Mouse (Mus musculus) midbrain, embryonic 14.5 days (tissue): Measurements from ENCODE around the gene Gfod1. TPM values are rescaled to one million over a fixed set of nuclear protein-coding genes. Genes with fewer than 3 reads are reported as not detected.
A peak's percentile ranks its signal among the peaks of the same experiment; 100 is the strongest.

Experiments used
- ATAC-seq: fragments of 200-750 bp; cut with Nextera tagmentation; 2 replicates; pipeline ENCODE4 v1.8.0; 2017; ENCODE audit warnings: moderate number of reproducible peaks, moderate library complexity; ENCODE audit not compliant: low FRiP score, low TSS enrichment
- DNase-seq: peaks from one replicate; pipeline ENCODE4 v3.0.0-alpha.2; 2015
- H3K27ac ChIP-seq: fragments of 300-500 bp; sonication (generic); replicated peaks from 2 replicates; pipeline ENCODE4 v1.5.1; 2014; ENCODE audit warnings: mild to moderate bottlenecking, low read depth, low read length, moderate library complexity
- H3K27me3 ChIP-seq: fragments of 300-500 bp; sonication (generic); 2 replicates; pipeline ENCODE4 v1.6.1; 2014; ENCODE audit warnings: low read length, control low read depth, mixed read lengths; ENCODE audit not compliant: control insufficient read depth, insufficient read depth
- H3K36me3 ChIP-seq: fragments of 300-500 bp; sonication (generic); 2 replicates; pipeline ENCODE4 v1.6.1; 2014; ENCODE audit warnings: low read length, control low read depth; ENCODE audit not compliant: control insufficient read depth, insufficient read depth
- H3K4me1 ChIP-seq: fragments of 300-500 bp; sonication (generic); 2 replicates; pipeline ENCODE4 v1.6.1; 2014; ENCODE audit warnings: mild to moderate bottlenecking, antibody characterized with exemption, low read length, control low read depth; ENCODE audit not compliant: control insufficient read depth, insufficient read depth
- H3K4me2 ChIP-seq: fragments of 300-500 bp; sonication (generic); 2 replicates; pipeline ENCODE4 v1.6.1; 2014; ENCODE audit warnings: mild to moderate bottlenecking, low read length, moderate library complexity
- H3K4me3 ChIP-seq: fragments of 300-500 bp; sonication (generic); replicated peaks from 2 replicates; pipeline ENCODE4 v1.5.1; 2014; ENCODE audit warnings: low read depth, low read length
- H3K9ac ChIP-seq: fragments of 300-500 bp; sonication (generic); replicated peaks from 2 replicates; pipeline ENCODE4 v1.6.1; 2014; ENCODE audit warnings: mild to moderate bottlenecking, low read length, moderate library complexity
- H3K9me3 ChIP-seq: fragments of 300-500 bp; sonication (generic); 2 replicates; pipeline ENCODE4 v1.6.1; 2016; ENCODE audit warnings: low read length, control low read depth, mixed read lengths; ENCODE audit not compliant: control insufficient read depth
- WGBS: fragments of 180-500 bp; shearing (Covaris S2); extraction: QIAGEN DNeasy Blood & Tissue Kit; methylation state at CpG from one replicate; pipeline ENCODE4 v1.1.7; 2014; 5-methylcytosine and 5-hydroxymethylcytosine counted together
- polyA plus RNA-seq: library from polyadenylated mRNA; unstranded; fragments of >200 nt; fragmentation: Nextera tagmentation; extraction: Ambion mirVana; gene quantifications from 2 replicates; pipeline ENCODE4 v1.2.1, GENCODE M21; 2014

Gfod1 gene
- polyA plus RNA-seq, 1 experiment from 2014 or later = 3.7 TPM

DNA sequence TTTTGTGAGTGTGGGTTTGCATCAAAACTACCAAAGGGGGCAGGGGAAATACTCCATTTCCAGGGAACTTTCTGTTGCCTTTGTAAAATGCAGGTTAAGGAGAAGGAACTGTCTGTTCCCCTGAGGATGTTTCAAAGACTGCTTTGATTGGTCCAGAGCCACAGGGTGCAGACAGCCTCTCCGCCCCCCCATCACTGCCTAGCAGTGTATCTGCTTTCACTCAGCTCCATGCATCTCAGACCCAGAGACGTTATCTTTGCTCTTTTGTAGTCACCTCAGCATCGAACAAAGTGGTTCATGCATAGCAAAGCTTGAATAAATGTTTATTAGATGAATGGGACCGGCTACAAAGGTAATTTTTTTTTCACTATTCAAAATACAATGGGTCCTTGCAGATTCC lies 38.9 kb downstream of the Gfod1 start:
- 0 out of 2 replicates have a peak, but pooled peaks cover 2% of the 10 kb centered on the region for H3K27me3 ChIP-seq
- no peaks in the 10 kb centered on the region for H3K36me3 ChIP-seq
- ATAC-seq (peak; percentile 66; the same call in 1 of the 2 replicates), DNase-seq (peak; percentile 67)
- 9% methylated on average over 4 of the region's 4 CpGs for WGBS
- no peak overlapping the region for H3K4me2 ChIP-seq
- H3K9me3 ChIP-seq = no peaks in the 10 kb centered on the region
- H3K4me1 ChIP-seq = peaks cover 15% of the 10 kb centered on the region
- H3K27ac ChIP-seq = no peak overlapping the region
- H3K4me3 ChIP-seq = no peak overlapping the region
- no peak overlapping the region for H3K9ac ChIP-seq

DNA sequence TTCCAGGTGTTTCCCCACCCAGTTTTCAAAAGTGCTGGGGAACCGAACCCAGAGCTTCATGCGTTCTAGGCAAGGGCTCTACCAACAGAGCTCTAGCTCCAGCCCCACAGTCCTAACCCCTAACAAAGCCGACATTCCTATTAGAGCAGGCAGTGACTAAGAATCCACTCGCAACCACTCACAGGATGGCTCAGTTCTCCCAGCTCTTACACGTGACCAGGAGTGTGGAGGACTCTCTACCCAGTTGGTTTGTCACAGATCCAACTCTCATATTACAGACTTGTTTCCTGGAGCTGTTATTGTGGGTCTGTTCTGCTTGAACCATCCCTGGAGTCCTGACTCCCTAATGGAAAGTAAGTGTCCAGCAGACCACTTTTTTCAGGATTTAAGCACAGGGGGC lies 40.3 kb downstream of the Gfod1 start:
- Histone ChIP-seq H3K27ac (no peak overlapping the region), H3K4me2 (no peak overlapping the region), H3K4me3 (no peak overlapping the region), H3K9ac (no peak overlapping the region), H3K9me3 (no peaks in the 10 kb centered on the region), H3K4me1 (peaks cover 8% of the 10 kb centered on the region; the same call in 1 of the 2 replicates), H3K27me3 (0 out of 2 replicates have a peak, but pooled peaks cover 2% of the 10 kb centered on the region), H3K36me3 (no peaks in the 10 kb centered on the region)
- ATAC-seq (no peak), DNase-seq (no peak)
- WGBS = 89% methylated on average over 5 of the region's 5 CpGs

DNA sequence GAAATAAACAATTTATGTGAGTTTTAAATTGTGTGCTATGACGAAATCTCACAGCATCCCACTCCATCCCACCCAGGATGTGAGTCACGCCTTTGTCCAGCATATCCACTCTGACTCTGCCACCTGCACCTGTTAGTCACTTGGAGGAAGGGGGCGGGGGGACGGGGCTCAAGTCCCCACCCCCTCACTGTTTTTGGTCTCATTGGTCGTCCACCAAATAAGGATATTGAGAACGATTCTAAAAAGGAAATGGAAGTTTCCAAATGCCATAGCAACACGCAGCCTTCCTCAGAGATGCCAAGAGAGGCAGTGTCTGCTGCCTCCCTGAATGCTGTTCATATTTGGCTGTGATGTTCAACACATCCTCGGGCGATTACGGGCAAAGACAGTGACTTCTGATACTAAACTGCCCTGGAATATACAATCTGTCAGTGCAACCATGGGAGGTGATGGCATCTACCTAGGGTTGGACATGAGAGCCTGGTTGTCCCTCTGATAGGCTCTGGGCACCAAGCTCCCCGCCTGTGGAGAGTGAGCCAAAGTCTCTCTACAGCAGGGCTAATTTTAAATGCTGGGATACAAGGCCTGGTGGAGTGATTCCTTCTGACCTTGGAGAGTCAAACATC lies 41.7 kb downstream of the Gfod1 start:
- no peak for ATAC-seq
- Histone ChIP-seq H3K4me3 (no peak overlapping the region), H3K36me3 (no peaks in the 10 kb centered on the region), H3K4me2 (no peak overlapping the region), H3K9ac (no peak overlapping the region), H3K9me3 (no peaks in the 10 kb centered on the region), H3K4me1 (0 out of 2 replicates have a peak, but pooled peaks cover 6% of the 10 kb centered on the region), H3K27ac (no peak overlapping the region), H3K27me3 (no peaks in the 10 kb centered on the region)
- no peak for DNase-seq
- 91% methylated on average over 11 of the region's 11 CpGs for WGBS

DNA sequence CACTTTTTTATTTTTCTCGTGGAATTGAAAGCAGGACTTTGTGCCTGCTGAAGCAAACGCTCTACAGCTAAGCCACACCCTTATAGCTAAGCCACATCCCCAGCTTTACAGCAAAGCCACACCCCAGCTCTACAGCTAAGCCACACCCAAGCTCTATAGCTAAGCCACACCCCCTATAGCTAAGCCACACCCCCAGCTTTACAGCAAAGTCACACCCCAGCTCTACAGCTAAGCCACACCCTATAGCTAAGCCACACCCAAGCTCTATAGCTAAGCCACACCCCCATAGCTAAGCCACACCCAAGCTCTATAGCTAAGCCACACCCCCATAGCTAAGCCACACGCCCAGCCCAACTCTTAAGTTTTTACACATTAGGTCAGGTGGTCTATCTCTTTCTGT lies 42.7 kb downstream of the Gfod1 start:
- H3K36me3 ChIP-seq = no peaks in the 10 kb centered on the region
- H3K9me3 ChIP-seq = no peaks in the 10 kb centered on the region
- 0 out of 2 replicates have a peak, but pooled peaks cover 6% of the 10 kb centered on the region for H3K4me1 ChIP-seq
- no peak overlapping the region for H3K9ac ChIP-seq
- WGBS = 78% methylated on average over 3 of the region's 3 CpGs
- ATAC-seq (no peak), DNase-seq (no peak)
- H3K4me3 ChIP-seq = no peak overlapping the region
- H3K27ac ChIP-seq = no peak overlapping the region
- H3K4me2 ChIP-seq = no peak overlapping the region
- H3K27me3 ChIP-seq = no peaks in the 10 kb centered on the region

DNA sequence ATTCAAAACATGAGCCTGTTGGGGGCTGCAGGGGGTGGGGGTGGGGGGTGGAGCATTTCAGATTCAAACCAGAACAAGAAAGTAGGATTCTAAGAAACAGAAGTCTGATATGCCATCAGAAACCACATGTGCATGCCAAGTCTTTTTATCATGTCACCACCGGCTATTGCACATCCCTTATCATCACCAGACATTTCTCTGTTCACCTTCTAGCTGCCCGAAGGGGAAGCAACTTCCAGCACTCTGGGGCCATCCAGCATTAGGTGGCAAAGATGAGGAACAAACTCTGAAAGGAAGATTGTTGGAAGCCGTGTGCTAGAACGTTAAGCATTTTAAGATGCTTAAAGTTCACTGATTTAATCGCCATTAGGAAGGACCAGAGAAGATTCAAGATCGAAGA lies 43.2 kb downstream of the Gfod1 start:
- Histone ChIP-seq H3K4me3 (no peak overlapping the region), H3K36me3 (no peaks in the 10 kb centered on the region), H3K27me3 (no peaks in the 10 kb centered on the region), H3K9me3 (no peaks in the 10 kb centered on the region), H3K9ac (no peak overlapping the region), H3K27ac (no peak overlapping the region), H3K4me1 (0 out of 2 replicates have a peak, but pooled peaks cover 6% of the 10 kb centered on the region), H3K4me2 (no peak overlapping the region)
- no peak for ATAC-seq
- no peak for DNase-seq
- 86% methylated on average over 6 of the region's 6 CpGs for WGBS

DNA sequence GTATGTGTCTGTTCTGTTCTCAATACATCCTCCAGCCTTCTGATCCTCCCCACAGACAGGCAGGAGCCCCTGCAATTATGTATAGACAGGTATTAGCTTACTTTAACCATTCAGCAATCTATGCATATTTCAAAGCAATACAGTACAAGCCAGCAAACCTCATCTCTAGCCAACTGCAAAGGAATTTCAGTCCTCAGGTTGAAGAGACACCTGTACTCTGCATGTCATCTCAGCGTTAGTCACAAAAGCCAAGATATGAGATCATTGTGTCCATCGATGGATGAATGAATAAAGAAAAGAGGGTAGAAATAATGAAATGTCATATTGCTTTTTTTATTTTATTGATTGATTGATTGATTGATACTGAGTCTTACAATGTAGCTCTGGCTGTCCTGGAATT lies 47.5 kb downstream of the Gfod1 start:
- no peak overlapping the region for H3K4me2 ChIP-seq
- no peak overlapping the region for H3K27ac ChIP-seq
- H3K36me3 ChIP-seq = no peaks in the 10 kb centered on the region
- DNase-seq (no peak), ATAC-seq (no peak)
- H3K4me1 ChIP-seq = no peaks in the 10 kb centered on the region
- H3K9ac ChIP-seq = no peak overlapping the region
- 90% methylated on average over 2 of the region's 2 CpGs for WGBS
- H3K4me3 ChIP-seq = no peak overlapping the region
- H3K27me3 ChIP-seq = no peaks in the 10 kb centered on the region
- H3K9me3 ChIP-seq = no peaks in the 10 kb centered on the region

DNA sequence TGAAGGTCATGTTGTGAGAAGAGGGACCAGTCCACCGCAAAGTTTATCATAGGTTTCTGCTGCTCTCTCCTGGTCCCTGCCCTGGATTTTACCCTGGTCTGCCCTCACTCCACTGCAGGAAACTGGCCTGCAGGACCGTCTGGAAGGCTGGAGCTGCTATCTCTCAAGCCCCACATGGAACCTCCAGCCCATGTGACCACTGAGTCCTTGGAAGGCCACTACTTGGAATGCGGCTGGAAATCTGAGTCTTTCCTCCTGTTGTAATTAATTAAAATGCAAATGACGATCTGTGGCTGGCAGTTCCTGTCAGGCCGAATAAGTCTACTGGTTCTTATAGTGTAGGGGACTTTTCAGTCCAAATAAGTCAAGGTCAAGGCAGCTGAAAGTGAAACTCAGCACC lies 50.4 kb downstream of the Gfod1 start:
- ATAC-seq (no peak), DNase-seq (no peak)
- no peaks in the 10 kb centered on the region for H3K27me3 ChIP-seq

DNA sequence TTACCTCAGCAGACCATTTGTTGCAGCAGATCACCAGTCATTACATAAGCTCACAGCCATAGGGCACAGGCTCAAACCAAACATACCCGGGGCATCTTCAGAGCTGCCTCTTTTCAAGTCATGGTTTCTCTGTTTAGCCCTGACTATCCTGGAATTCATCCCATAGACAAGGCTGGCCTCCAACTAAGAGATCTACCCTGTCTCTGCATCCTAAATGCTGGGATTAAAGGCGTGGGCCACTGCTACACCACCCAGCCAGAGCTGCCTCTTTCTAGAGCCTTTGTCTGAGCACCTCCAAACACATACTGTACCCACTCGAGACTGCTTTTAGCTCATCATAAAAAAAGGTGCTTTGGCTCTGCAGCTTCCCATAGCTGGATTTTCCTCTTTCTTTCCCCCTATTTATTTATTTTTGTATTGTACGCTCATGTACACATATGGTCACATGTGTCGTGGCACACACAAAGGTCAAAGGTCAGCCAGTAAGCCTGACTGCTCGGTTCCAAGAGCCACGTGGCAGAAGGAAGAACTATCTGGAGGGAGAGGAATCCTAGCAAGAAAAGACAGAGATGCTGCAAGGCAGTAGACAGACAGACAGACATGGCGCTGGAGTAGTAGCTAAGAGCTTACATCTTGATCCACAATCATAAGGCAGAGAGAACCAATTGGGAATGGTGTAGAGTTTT lies 51.7 kb downstream of the Gfod1 start:
- ATAC-seq = no peak
- Histone ChIP-seq H3K27ac (no peak overlapping the region), H3K9me3 (no peaks in the 10 kb centered on the region), H3K27me3 (no peaks in the 10 kb centered on the region), H3K9ac (no peak overlapping the region), H3K36me3 (no peaks in the 10 kb centered on the region), H3K4me3 (no peak overlapping the region), H3K4me1 (0 out of 2 replicates have a peak, but pooled peaks cover 6% of the 10 kb centered on the region), H3K4me2 (no peak overlapping the region)
- DNase-seq = no peak
- 86% methylated on average over 8 of the region's 8 CpGs for WGBS

More for the DNA sequence above, 50.4 kb downstream of the Gfod1 start:
- Histone ChIP-seq H3K36me3 (no peaks in the 10 kb centered on the region), H3K4me1 (0 out of 2 replicates have a peak, but pooled peaks cover 6% of the 10 kb centered on the region), H3K4me2 (no peak overlapping the region), H3K9ac (no peak overlapping the region), H3K4me3 (no peak overlapping the region), H3K27ac (no peak overlapping the region), H3K9me3 (no peaks in the 10 kb centered on the region)
- WGBS = 57% methylated on average over 5 of the region's 5 CpGs

DNA sequence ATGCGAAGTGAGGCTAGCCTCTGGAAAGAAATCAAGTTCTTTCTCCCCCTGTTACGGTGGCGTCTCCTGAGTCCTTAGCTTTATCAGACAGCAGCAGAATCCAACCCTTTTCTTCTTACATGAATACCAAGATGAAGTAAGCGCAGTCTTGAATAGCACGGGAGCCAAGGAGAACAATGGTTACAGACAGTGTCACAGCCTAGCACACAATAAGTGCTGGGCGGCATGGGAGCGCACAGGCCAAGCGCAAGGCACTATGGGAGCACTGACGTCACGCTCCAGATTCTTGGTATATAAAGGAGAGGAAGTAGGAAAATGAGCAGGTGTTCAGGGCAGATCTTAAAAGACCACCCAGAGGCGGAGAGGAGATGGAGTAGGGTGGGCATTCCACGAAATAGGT lies 52.6 kb downstream of the Gfod1 start:
- H3K27ac ChIP-seq = no peak overlapping the region
- DNase-seq (no peak), ATAC-seq (no peak)
- 54% methylated on average over 12 of the region's 12 CpGs for WGBS
- no peak overlapping the region for H3K4me2 ChIP-seq
- H3K4me3 ChIP-seq = no peak overlapping the region
- 0 out of 2 replicates have a peak, but pooled peaks cover 6% of the 10 kb centered on the region for H3K4me1 ChIP-seq
- no peaks in the 10 kb centered on the region for H3K9me3 ChIP-seq
- H3K27me3 ChIP-seq = no peaks in the 10 kb centered on the region
- H3K9ac ChIP-seq = no peak overlapping the region
- no peaks in the 10 kb centered on the region for H3K36me3 ChIP-seq
